Mouse (Mus musculus) embryonic fibroblast, embryonic 13.5 days (primary cell): ENCODE data around the gene Pigp.

Experiments used
- CTCF ChIP-seq: IDR thresholded peaks from 2 replicates; pipeline ENCODE4 v1.5.1; 2011; ENCODE audit warnings: mild to moderate bottlenecking, control low read depth, low read length, moderate library complexity, borderline replicate concordance; ENCODE audit not compliant: insufficient read depth
- POLR2A ChIP-seq: IDR thresholded peaks from 2 replicates; pipeline ENCODE4 v1.6.1; 2011; ENCODE audit warnings: low read depth, mild to moderate bottlenecking, control low read depth, low read length, moderate library complexity

- TF ChIP-seq CTCF (no peak), POLR2A (no peak)
Measured at GRCm38 (mm10) chr16:94402185-94402584, 30.5 kb upstream of the Pigp start.
